Mouse (Mus musculus): ENCODE measurements around the gene Lrr1.

- TF ChIP-seq CTCF (conservative IDR thresholded peaks at IDR 0.05 in 1 of 2, IDR thresholded peaks at IDR 0.05 in 1 of 2; ENCODE audit: low read depth in 2 of 2, low read length in 2 of 2) (no peak), EP300 (IDR thresholded peaks at IDR 0.05; ENCODE audit: low read length) (no peak), MXI1 (IDR thresholded peaks at IDR 0.05; ENCODE audit: low read depth, low read length) (no peak), ZC3H11A (IDR thresholded peaks at IDR 0.05; ENCODE audit: low read depth, low read length) (no peak), POLR2A (IDR thresholded peaks at IDR 0.05; ENCODE audit: low read depth, low read length) (no peak), UBTF (IDR thresholded peaks at IDR 0.05; ENCODE audit: low read depth, low read length) (no peak), MAFK (IDR thresholded peaks at IDR 0.05; ENCODE audit: insufficient replicate concordance, low read length) (no peak), MYC (IDR thresholded peaks at IDR 0.05; ENCODE audit: low read depth, low read length) (no peak), PAX5 (IDR thresholded peaks at IDR 0.05; ENCODE audit: low read length) (no peak), CHD1 (IDR thresholded peaks at IDR 0.05; ENCODE audit: low read depth, low read length) (no peak)
These were observed 22.8 kb downstream of the Lrr1 start for GRCm38 (mm10) chr12:69191396-69191795.

Measured in CH12.LX (cell line).